Mouse (Mus musculus) stomach, postnatal 0 days (tissue): ENCODE results near the gene Abr.

Source experiments
- CTCF ChIP-seq: IDR thresholded peaks from 2 replicates; pipeline ENCODE4 v1.5.1; 2016; ENCODE audit warnings: antibody characterized with exemption, low read depth, mild to moderate bottlenecking, moderate library complexity
- EP300 ChIP-seq: optimal IDR thresholded peaks from 2 replicates; pipeline ENCODE3; 2016; ENCODE audit warnings: antibody characterized with exemption

DNA sequence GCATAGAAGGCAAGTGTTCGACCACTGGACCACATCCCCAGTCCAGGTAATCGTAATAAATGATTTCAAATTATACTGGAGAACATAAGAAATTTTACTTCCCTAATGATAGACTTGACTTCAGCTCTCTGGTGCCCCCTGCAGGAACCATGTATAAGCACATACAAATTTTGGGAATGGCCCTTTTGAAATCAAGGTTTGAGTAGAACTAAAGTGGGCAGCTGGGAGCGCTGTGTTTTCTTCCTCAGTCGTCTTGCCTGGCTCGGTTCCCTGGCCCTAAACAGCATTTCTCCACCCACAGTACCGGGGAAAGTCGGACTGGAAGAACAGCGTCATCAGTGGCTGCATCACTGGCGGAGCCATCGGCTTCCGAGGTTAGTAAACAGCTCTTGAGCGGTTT, 211.3 kb downstream of the Abr start:
- TF ChIP-seq CTCF (peak; percentile 82), EP300 (no peak)
